Mouse (Mus musculus) MEL (cell line): ENCODE measurements around the gene Sox10. TPM values are rescaled to one million over a fixed set of nuclear protein-coding genes. Genes with fewer than 3 reads are reported as not detected.

Experiments used
- DNase-seq: peaks from one replicate; pipeline ENCODE4 v3.0.0; 2011; ENCODE audit warnings: low read depth, low spot score
- H3K27ac ChIP-seq: 2 replicates; pipeline ENCODE4 v1.5.1; 2012; ENCODE audit warnings: low read depth, mild to moderate bottlenecking, control low read depth, low read length, moderate library complexity; ENCODE audit not compliant: control insufficient read depth
- H3K27me3 ChIP-seq, 2 experiments: fragments of 150-350 bp in 1 of 2; sonication (generic) in 1 of 2; 2 replicates each; pipeline ENCODE4 v1.6.1; 2012; ENCODE audit warnings: low read length in 2 of 2, mild to moderate bottlenecking in 2 of 2, improper control_type of control experiment in 1 of 2, moderate library complexity in 1 of 2; ENCODE audit not compliant: insufficient read depth in 2 of 2, control insufficient read depth in 1 of 2
- H3K36me3 ChIP-seq, 2 experiments: 2 replicates each; pipeline ENCODE4 v1.6.1; 2012 to 2014; ENCODE audit warnings: low read length in 2 of 2, improper control_type of control experiment in 1 of 2, inconsistent platforms in 1 of 2, mild to moderate bottlenecking in 1 of 2; ENCODE audit not compliant: insufficient read depth in 2 of 2, control insufficient read depth in 1 of 2
- H3K4me1 ChIP-seq, 2 experiments: fragments of 150-350 bp in 1 of 2; sonication (generic) in 1 of 2; 2 replicates each; pipeline ENCODE4 v1.6.1; 2012; ENCODE audit warnings: low read length in 2 of 2, improper control_type of control experiment in 1 of 2, mild to moderate bottlenecking in 1 of 2; ENCODE audit not compliant: insufficient read depth in 2 of 2, control insufficient read depth in 1 of 2
- H3K4me3 ChIP-seq, 2 experiments: fragments of 150-350 bp in 1 of 2; sonication (generic) in 1 of 2; 2 replicates each; pipeline ENCODE4 v1.5.1; 2012; ENCODE audit warnings: low read depth in 2 of 2, low read length in 2 of 2, mild to moderate bottlenecking in 2 of 2, moderate library complexity in 2 of 2, control low read depth in 1 of 2, improper control_type of control experiment in 1 of 2; ENCODE audit not compliant: control insufficient read depth in 1 of 2, insufficient read depth in 1 of 2
- H3K79me2 ChIP-seq: 2 replicates; pipeline ENCODE4 v1.6.1; 2012; ENCODE audit warnings: mild to moderate bottlenecking, low read length, moderate library complexity; ENCODE audit not compliant: control insufficient read depth, poor library complexity, insufficient read depth
- H3K9ac ChIP-seq: 2 replicates; pipeline ENCODE4 v1.6.1; 2012; ENCODE audit warnings: low read depth, mild to moderate bottlenecking, control low read depth, low read length, moderate library complexity; ENCODE audit not compliant: control insufficient read depth, poor library complexity, severe bottlenecking
- H3K9me3 ChIP-seq: fragments of 150-350 bp; sonication (generic); replicated peaks from 2 replicates; pipeline ENCODE4 v1.6.1; 2012; ENCODE audit warnings: mild to moderate bottlenecking, low read length, improper control_type of control experiment, moderate library complexity; ENCODE audit not compliant: insufficient read depth
- BHLHE40 ChIP-seq: IDR thresholded peaks from 2 replicates; pipeline ENCODE4 v1.6.1; 2012; ENCODE audit warnings: low read depth, mild to moderate bottlenecking, inconsistent platforms, low read length, improper control_type of control experiment, borderline replicate concordance
- CHD1 ChIP-seq: IDR thresholded peaks from 2 replicates; pipeline ENCODE4 v1.6.1; 2012; ENCODE audit warnings: low read depth, mild to moderate bottlenecking, inconsistent platforms, low read length, improper control_type of control experiment
- CHD2 ChIP-seq: IDR thresholded peaks from 2 replicates; pipeline ENCODE4 v1.6.1; 2011; ENCODE audit warnings: low read length, improper control_type of control experiment
- CTCF ChIP-seq, 3 experiments: IDR thresholded peaks in 2 of 3; conservative IDR thresholded peaks in 1 of 3; 2 replicates each; pipeline ENCODE4 v1.5.1; 2011 to 2012; ENCODE audit warnings: low read length in 3 of 3, low read depth in 2 of 3, mild to moderate bottlenecking in 2 of 3, improper control_type of control experiment in 1 of 3, inconsistent platforms in 1 of 3, mixed read lengths in 1 of 3, moderate library complexity in 1 of 3; ENCODE audit not compliant: control insufficient read depth in 1 of 3, insufficient read depth in 1 of 3, poor library complexity in 1 of 3, severe bottlenecking in 1 of 3
- E2F4 ChIP-seq: IDR thresholded peaks from 2 replicates; pipeline ENCODE4 v1.6.1; 2011; ENCODE audit warnings: low read depth, low read length, improper control_type of control experiment, borderline replicate concordance
- ELF1 ChIP-seq: IDR thresholded peaks from 2 replicates; pipeline ENCODE4 v1.6.1; 2014; ENCODE audit warnings: low read depth, mild to moderate bottlenecking, inconsistent platforms, low read length, improper control_type of control experiment, moderate library complexity
- EP300 ChIP-seq, 2 experiments: IDR thresholded peaks; 2 replicates each; pipeline ENCODE4 v1.6.1; 2011; ENCODE audit warnings: improper control_type of control experiment in 2 of 2, low read length in 2 of 2, low read depth in 1 of 2, mild to moderate bottlenecking in 1 of 2
- GABPA ChIP-seq: IDR thresholded peaks from 2 replicates; pipeline ENCODE4 v1.6.1; 2012; ENCODE audit warnings: low read depth, mild to moderate bottlenecking, inconsistent platforms, low read length, improper control_type of control experiment, moderate library complexity
- HCFC1 ChIP-seq: IDR thresholded peaks from 2 replicates; pipeline ENCODE4 v1.6.1; 2012; ENCODE audit warnings: low read depth, mild to moderate bottlenecking, inconsistent platforms, low read length, improper control_type of control experiment, moderate library complexity
- MAFK ChIP-seq: IDR thresholded peaks from 2 replicates; pipeline ENCODE4 v1.6.1; 2011; ENCODE audit warnings: low read depth, mild to moderate bottlenecking, low read length, improper control_type of control experiment, borderline replicate concordance
- MAX ChIP-seq: IDR thresholded peaks from 2 replicates; pipeline ENCODE4 v1.6.1; 2011; ENCODE audit warnings: low read length, improper control_type of control experiment
- MAZ ChIP-seq: IDR thresholded peaks from 2 replicates; pipeline ENCODE4 v1.6.1; 2012; ENCODE audit warnings: low read depth, mild to moderate bottlenecking, inconsistent platforms, low read length, improper control_type of control experiment
- MEF2A ChIP-seq: IDR thresholded peaks from 2 replicates; pipeline ENCODE4 v1.6.1; 2014; ENCODE audit warnings: low read depth, mild to moderate bottlenecking, inconsistent platforms, low read length, improper control_type of control experiment; ENCODE audit not compliant: poor library complexity, insufficient replicate concordance, severe bottlenecking; ENCODE audit errors: extremely low read depth
- MXI1 ChIP-seq: IDR thresholded peaks from 2 replicates; pipeline ENCODE4 v1.6.1; 2011; ENCODE audit warnings: mild to moderate bottlenecking, low read depth, low read length, improper control_type of control experiment
- NELFE ChIP-seq: IDR thresholded peaks from 2 replicates; pipeline ENCODE4 v1.6.1; 2011; ENCODE audit warnings: low read depth, low read length, improper control_type of control experiment
- POLR2A ChIP-seq, 2 experiments: IDR thresholded peaks; 2 replicates each; pipeline ENCODE4 v1.6.1; 2011 to 2012; ENCODE audit warnings: low read length in 2 of 2, mild to moderate bottlenecking in 2 of 2, control low read depth in 1 of 2, improper control_type of control experiment in 1 of 2, low read depth in 1 of 2, moderate library complexity in 1 of 2; ENCODE audit not compliant: control insufficient read depth in 1 of 2, insufficient read depth in 1 of 2, poor library complexity in 1 of 2
- POLR2AphosphoS2 ChIP-seq: IDR thresholded peaks from 2 replicates; pipeline ENCODE4 v1.6.1; 2011; ENCODE audit warnings: low read length, improper control_type of control experiment
- POLR2AphosphoS5 ChIP-seq: IDR thresholded peaks from 2 replicates; pipeline ENCODE4 v1.6.1; 2012; ENCODE audit warnings: low read depth, borderline replicate concordance, mild to moderate bottlenecking, inconsistent platforms, low read length, moderate library complexity, mixed read lengths
- RCOR1 ChIP-seq: IDR thresholded peaks from 2 replicates; pipeline ENCODE4 v1.6.1; 2012; ENCODE audit warnings: low read depth, mild to moderate bottlenecking, inconsistent platforms, low read length, improper control_type of control experiment
- SIN3A ChIP-seq: IDR thresholded peaks from 2 replicates; pipeline ENCODE4 v1.6.1; 2012; ENCODE audit warnings: low read length, improper control_type of control experiment, inconsistent platforms
- SMC3 ChIP-seq: IDR thresholded peaks from 2 replicates; pipeline ENCODE4 v1.6.1; 2011; ENCODE audit warnings: low read depth, low read length, improper control_type of control experiment
- USF1 ChIP-seq: IDR thresholded peaks from 2 replicates; pipeline ENCODE4 v1.6.1; 2014; ENCODE audit warnings: low read depth, mild to moderate bottlenecking, inconsistent platforms, low read length, improper control_type of control experiment, moderate library complexity
- ZC3H11A ChIP-seq: IDR thresholded peaks from 2 replicates; pipeline ENCODE4 v1.6.1; 2012; ENCODE audit warnings: low read depth, mild to moderate bottlenecking, inconsistent platforms, low read length, improper control_type of control experiment
- ZMIZ1 ChIP-seq: IDR thresholded peaks from 2 replicates; pipeline ENCODE4 v1.6.1; 2012; ENCODE audit warnings: low read depth, mild to moderate bottlenecking, inconsistent platforms, low read length, improper control_type of control experiment, moderate library complexity
- ZNF384 ChIP-seq: IDR thresholded peaks from 2 replicates; pipeline ENCODE4 v1.6.1; 2012; ENCODE audit warnings: low read depth, mild to moderate bottlenecking, inconsistent platforms, low read length, improper control_type of control experiment
- polyA plus RNA-seq, 2 experiments: library from polyadenylated mRNA; stranded (reverse) in 1 of 2; unstranded in 1 of 2; fragments of >175 nt in 1 of 2; fragments of >200 nt in 1 of 2; gene quantifications; 2 replicates each; pipeline versions ENCODE4 v1.2.1 to v1.2.4; 2012; ENCODE audit warnings: low replicate concordance in 2 of 2, low read depth in 1 of 2; ENCODE audit not compliant: insufficient read length in 2 of 2, insufficient read depth in 1 of 2, missing spikeins in 1 of 2
- total RNA-seq: library from RNA; depleted of rRNA; stranded (reverse); fragments of 300-350 nt; gene quantifications from 2 replicates; pipeline ENCODE4 v1.2.3, GENCODE M21; 2012

The Sox10 gene
- total and polyA plus RNA-seq, 3 experiments, result not detected

DNA sequence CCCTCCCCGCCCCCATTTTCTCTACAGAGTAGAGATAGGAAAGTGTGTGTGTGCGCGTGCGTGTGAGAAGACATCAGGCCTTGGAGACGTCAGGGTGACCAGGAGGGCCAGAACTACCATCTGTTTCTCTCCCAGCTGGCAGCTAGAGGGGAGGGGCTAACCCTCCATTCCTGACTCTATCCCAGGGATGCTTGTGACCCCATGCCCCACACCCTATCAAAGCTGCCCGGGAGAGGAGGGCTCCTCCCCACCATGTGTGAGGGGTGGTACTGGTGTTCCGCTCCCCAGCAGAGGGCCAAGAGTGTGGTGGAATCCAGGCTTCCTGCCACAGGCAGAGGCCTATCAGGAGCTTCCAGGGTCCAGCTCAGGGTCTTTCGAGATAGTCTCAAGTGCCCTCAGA lies 1.7 kb upstream of the Sox10 start:
- no peak overlapping the region for H3K27ac ChIP-seq
- no peaks in the 10 kb centered on the region for H3K9me3 ChIP-seq
- H3K36me3 ChIP-seq, result no peaks in the 10 kb centered on the region
- H3K4me1 ChIP-seq, result no peaks in the 10 kb centered on the region
- no peak overlapping the region for H3K4me3 ChIP-seq
- TF ChIP-seq NELFE (no peak), E2F4 (no peak), EP300 (IDR thresholded peaks at IDR 0.05; ENCODE audit: low read depth in 1 of 2, low read length in 2 of 2) (no peak), ZC3H11A (no peak), MAZ (no peak), MXI1 (no peak), BHLHE40 (no peak), POLR2AphosphoS2 (no peak), MEF2A (no peak), ZMIZ1 (no peak), CHD2 (no peak), POLR2AphosphoS5 (no peak), MAX (no peak), CTCF (IDR thresholded peaks at IDR 0.05 in 2 of 3, conservative IDR thresholded peaks at IDR 0.05 in 1 of 3; ENCODE audit: control insufficient read depth in 1 of 3, insufficient read depth in 1 of 3, low read depth in 2 of 3, low read length in 3 of 3, poor library complexity in 1 of 3, severe bottlenecking in 1 of 3) (no peak), HCFC1 (no peak), MAFK (no peak), ELF1 (no peak), ZNF384 (no peak), CHD1 (no peak), GABPA (no peak)
- peaks cover 7 to 16% of the 10 kb centered on the region in 2 experiments for H3K27me3 ChIP-seq
- no peak overlapping the region for H3K9ac ChIP-seq
- no peak for DNase-seq
- H3K79me2 ChIP-seq, result no peaks in the 10 kb centered on the region

DNA sequence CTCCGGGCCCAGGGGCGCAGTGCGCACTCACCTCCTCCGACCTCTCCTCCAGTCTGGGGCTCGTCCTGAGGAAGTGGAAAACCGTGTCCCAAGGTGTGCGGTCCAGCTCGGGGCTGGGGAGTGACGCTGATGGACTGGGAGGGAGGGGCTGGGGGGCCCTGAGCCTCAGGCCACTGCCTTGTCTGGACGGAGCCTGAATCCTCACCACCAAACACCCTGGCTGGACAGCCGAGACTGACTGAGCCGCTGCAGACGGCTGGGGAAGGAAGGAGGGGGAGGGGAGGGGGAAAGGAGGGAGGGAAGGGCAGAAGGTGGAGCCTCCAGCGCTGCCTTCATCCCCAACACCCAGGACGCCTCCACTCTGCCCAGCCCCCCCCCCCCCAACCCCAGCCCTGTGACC lies 789 bp downstream of the Sox10 start:
- Histone ChIP-seq H3K79me2 (no peaks in the 10 kb centered on the region), H3K9ac (no peak overlapping the region), H3K9me3 (no peaks in the 10 kb centered on the region), H3K4me3 (no peak overlapping the region), H3K27me3 (peaks cover 4 to 6% of the 10 kb centered on the region in 2 experiments), H3K36me3 (no peaks in the 10 kb centered on the region), H3K4me1 (no peaks in the 10 kb centered on the region), H3K27ac (no peak overlapping the region)
- no peak for DNase-seq
- TF ChIP-seq USF1 (no peak), MAFK (no peak), POLR2AphosphoS5 (no peak), RCOR1 (no peak), SIN3A (no peak), EP300 (IDR thresholded peaks at IDR 0.05; ENCODE audit: low read depth in 1 of 2, low read length in 2 of 2) (no peak), ELF1 (no peak), HCFC1 (no peak), MAX (no peak), POLR2A (IDR thresholded peaks at IDR 0.05; ENCODE audit: control insufficient read depth in 1 of 2, insufficient read depth in 1 of 2, low read depth in 1 of 2, low read length in 2 of 2, poor library complexity in 1 of 2) (no peak), SMC3 (no peak), GABPA (no peak)
